Mouse (Mus musculus) ES-E14 (cell line): ENCODE results near the gene Tubgcp2. TPM values are rescaled to one million over a fixed set of nuclear protein-coding genes. Genes with fewer than 3 reads are reported as not detected.
A peak's percentile ranks its signal among the peaks of the same experiment; 100 is the strongest.

Experiments
- DNase-seq: peaks from one replicate; pipeline ENCODE4 v3.0.0-alpha.2; 2013; ENCODE audit warnings: low read depth, low spot score
- H3K27ac ChIP-seq: 2 replicates; pipeline ENCODE4 v1.5.1; 2012; ENCODE audit warnings: low read depth, mild to moderate bottlenecking, low read length, moderate library complexity, mixed read lengths; ENCODE audit not compliant: poor library complexity, insufficient read depth, severe bottlenecking
- H3K36me3 ChIP-seq: 2 replicates; pipeline ENCODE4 v1.6.1; 2012; ENCODE audit warnings: mild to moderate bottlenecking, low read length, moderate library complexity, mixed read lengths; ENCODE audit not compliant: control insufficient read depth, poor library complexity, insufficient read depth, severe bottlenecking
- H3K4me1 ChIP-seq, 2 experiments: fragments of 150-350 bp in 1 of 2; sonication (generic) in 1 of 2; 2 replicates each; pipeline ENCODE4 v1.6.1; 2012; ENCODE audit warnings: low read length in 2 of 2, mild to moderate bottlenecking in 1 of 2, mixed read lengths in 1 of 2; ENCODE audit not compliant: control insufficient read depth in 2 of 2, insufficient read depth in 2 of 2, poor library complexity in 1 of 2
- H3K4me3 ChIP-seq, 2 experiments: fragments of 150-350 bp in 1 of 2; sonication (generic) in 1 of 2; 2 replicates each; pipeline ENCODE4 v1.5.1; 2012; ENCODE audit warnings: low read length in 2 of 2, low read depth in 1 of 2, mild to moderate bottlenecking in 1 of 2, mixed read lengths in 1 of 2; ENCODE audit not compliant: insufficient read depth in 1 of 2, poor library complexity in 1 of 2, severe bottlenecking in 1 of 2
- H3K9ac ChIP-seq: 2 replicates; pipeline ENCODE4 v1.6.1; 2012; ENCODE audit warnings: low read depth, mild to moderate bottlenecking, low read length, mixed read lengths; ENCODE audit not compliant: poor library complexity, insufficient read depth, severe bottlenecking
- H3K9me3 ChIP-seq: fragments of 150-350 bp; sonication (generic); 2 replicates; pipeline ENCODE4 v1.6.1; 2012; ENCODE audit warnings: low read depth, mild to moderate bottlenecking, low read length; ENCODE audit not compliant: control insufficient read depth, insufficient read depth
- CHD2 ChIP-seq: IDR thresholded peaks from 2 replicates; pipeline ENCODE4 v1.6.1; 2014; ENCODE audit warnings: mild to moderate bottlenecking, low read depth, low read length, inconsistent platforms
- HCFC1 ChIP-seq: IDR thresholded peaks from 2 replicates; pipeline ENCODE4 v1.6.1; 2012; ENCODE audit warnings: low read length, inconsistent platforms, borderline replicate concordance; ENCODE audit not compliant: insufficient read depth
- MAFK ChIP-seq: IDR thresholded peaks from 2 replicates; pipeline ENCODE4 v1.6.1; 2014; ENCODE audit warnings: mild to moderate bottlenecking, low read depth, low read length, inconsistent platforms; ENCODE audit not compliant: insufficient read depth
- ZC3H11A ChIP-seq: IDR thresholded peaks from 2 replicates; pipeline ENCODE4 v1.6.1; 2012; ENCODE audit warnings: low read depth, mild to moderate bottlenecking, inconsistent platforms, low read length, borderline replicate concordance
- ZNF384 ChIP-seq: IDR thresholded peaks from 2 replicates; pipeline ENCODE4 v1.6.1; 2012; ENCODE audit warnings: low read depth, low read length, inconsistent platforms
- in situ Hi-C, 2 experiments: fragments of 600-800 bp; cut with MboI; formaldehyde crosslinking; loops; one replicate each; pipeline ENCODE4 v1.15.1; 2025; ENCODE audit warnings: low sequenced_read_pairs in 2 of 2, inconsistent platforms in 1 of 2; ENCODE audit not compliant: unreplicated experiment in 2 of 2
- total RNA-seq: library from RNA; depleted of rRNA; stranded (reverse); fragments of 300-350 nt; gene quantifications from 2 replicates; pipeline ENCODE4 v1.2.3, GENCODE M21; 2012

The Tubgcp2 gene
- total RNA-seq, 1 experiment, result 28.1 TPM

DNA sequence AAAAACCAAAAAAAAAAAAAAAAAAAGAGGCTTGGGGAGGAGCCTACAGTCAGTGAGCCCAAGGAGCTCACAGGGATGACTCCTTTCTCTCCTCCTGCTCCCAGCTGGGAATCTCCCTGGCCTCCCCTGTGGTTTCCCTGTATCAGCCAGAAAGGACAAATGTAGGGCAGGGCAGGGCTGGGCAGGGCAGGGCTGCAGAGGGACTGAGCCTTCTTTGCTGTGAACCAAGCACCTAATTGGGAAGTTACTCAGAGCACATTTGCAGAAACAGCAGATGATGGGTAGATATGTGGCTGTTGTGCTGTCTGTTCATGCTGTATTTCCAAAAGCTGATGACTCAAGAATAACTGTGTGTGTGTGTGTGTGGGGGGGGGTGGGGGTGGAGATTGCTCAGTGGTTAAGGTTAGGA is 63.5 kb downstream of the Tubgcp2 start:
- no peak for DNase-seq
- no peak overlapping the region for H3K9ac ChIP-seq
- peaks cover 3 to 43% of the 10 kb centered on the region in 2 experiments; a peak in 3 of 4 replicates for H3K4me1 ChIP-seq
- H3K4me3 ChIP-seq, result no peak overlapping the region
- TF ChIP-seq ZNF384 (peak; percentile 51), HCFC1 (no peak)
- no peak overlapping the region for H3K27ac ChIP-seq
- in situ Hi-C loops, result no loop called here
- no peaks in the 10 kb centered on the region for H3K36me3 ChIP-seq
- no peaks in the 10 kb centered on the region for H3K9me3 ChIP-seq

- Histone ChIP-seq H3K27ac (no peak overlapping the region), H3K4me1 (peaks cover 3 to 50% of the 10 kb centered on the region in 2 experiments; a peak in 3 of 4 replicates), H3K9me3 (no peaks in the 10 kb centered on the region), H3K4me3 (no peak overlapping the region), H3K36me3 (no peaks in the 10 kb centered on the region), H3K9ac (no peak overlapping the region)
- TF ChIP-seq ZNF384 (no peak), HCFC1 (no peak), CHD2 (no peak), ZC3H11A (no peak), MAFK (no peak)
- no peak for DNase-seq
- in situ Hi-C loops, result no loop called here
These were observed 65.0 kb downstream of the Tubgcp2 start for GRCm38 (mm10) chr7:139971436-139971835.

- Histone ChIP-seq H3K27ac (no peak overlapping the region), H3K9ac (no peak overlapping the region), H3K9me3 (no peaks in the 10 kb centered on the region), H3K36me3 (no peaks in the 10 kb centered on the region), H3K4me1 (peaks cover 3 to 47% of the 10 kb centered on the region in 2 experiments; a peak in 3 of 4 replicates), H3K4me3 (no peak overlapping the region)
- TF ChIP-seq CHD2, result no peak
- TF ChIP-seq ZC3H11A, result no peak
- TF ChIP-seq HCFC1, result no peak
- no peak for TF ChIP-seq MAFK
- TF ChIP-seq ZNF384, result no peak
- DNase-seq, result no peak
- in situ Hi-C loops, result no loop called here
These were observed 65.5 kb downstream of the Tubgcp2 start for GRCm38 (mm10) chr7:139970979-139971378.

GRCm38 (mm10) chr7:139970216-139970919 is 66.1 kb downstream of the Tubgcp2 start:
- peaks cover 3 to 43% of the 10 kb centered on the region in 2 experiments; a peak in 3 of 4 replicates for H3K4me1 ChIP-seq
- H3K36me3 ChIP-seq, result no peaks in the 10 kb centered on the region
- no peak overlapping the region for H3K27ac ChIP-seq
- DNase-seq, result no peak
- H3K9ac ChIP-seq, result no peak overlapping the region
- no peak overlapping the region for H3K4me3 ChIP-seq
- in situ Hi-C loops, result no loop called here
- TF ChIP-seq MAFK (no peak), CHD2 (no peak), HCFC1 (no peak), ZNF384 (no peak), ZC3H11A (no peak)
- no peaks in the 10 kb centered on the region for H3K9me3 ChIP-seq
